Mouse (Mus musculus) thymus, adult 2 months (tissue): ENCODE data around the gene Gli3.

Experiments used
- CTCF ChIP-seq: fragments of 200-500 bp; IDR thresholded peaks from 2 replicates; pipeline ENCODE4 v1.5.1; 2012; ENCODE audit warnings: mild to moderate bottlenecking, control low read depth, low read length, moderate library complexity, borderline replicate concordance; ENCODE audit not compliant: control insufficient read depth, poor library complexity, insufficient read depth; ENCODE audit errors: extremely low read depth
- POLR2A ChIP-seq: fragments of 200-500 bp; IDR thresholded peaks from 2 replicates; pipeline ENCODE4 v1.6.1; 2012; ENCODE audit warnings: mild to moderate bottlenecking, low read length, control low read depth, moderate library complexity; ENCODE audit not compliant: control insufficient read depth, poor library complexity, insufficient read depth; ENCODE audit errors: extremely low read depth

DNA sequence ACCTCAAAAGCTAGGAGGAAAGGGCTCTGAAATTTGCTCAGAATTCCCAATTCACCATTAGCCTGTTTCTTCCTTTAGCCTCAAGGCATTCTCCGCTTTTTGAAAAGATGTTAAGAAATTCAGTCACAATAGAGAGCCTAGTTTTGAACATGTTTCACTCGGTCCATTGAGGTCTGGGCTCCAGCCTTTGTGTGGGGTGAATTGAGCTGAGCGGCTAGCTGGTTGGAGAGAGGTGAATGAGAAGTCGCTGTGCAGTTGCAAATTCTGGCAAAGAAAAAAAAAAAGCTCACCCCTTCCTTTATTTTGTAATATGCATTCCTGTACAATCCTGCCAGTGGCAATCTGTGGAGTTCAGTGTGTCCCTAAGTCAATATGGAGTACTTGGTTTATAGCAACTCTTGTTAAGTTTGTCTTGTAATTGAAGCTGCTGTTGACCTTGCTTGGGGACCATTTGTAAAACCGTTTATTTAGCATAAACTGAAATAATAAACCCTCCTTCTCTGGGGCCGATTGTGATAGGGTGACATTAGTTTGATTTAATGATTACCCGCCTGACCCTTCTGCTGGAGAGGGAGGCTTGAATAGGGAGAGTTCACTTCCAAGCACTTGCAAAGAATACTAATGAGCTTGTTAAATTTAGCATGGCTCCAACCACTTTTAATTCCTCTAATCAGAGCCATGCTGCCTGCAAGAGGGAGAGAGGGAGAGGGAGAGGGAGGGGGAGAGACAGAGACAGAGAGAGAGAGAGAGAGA is 81.0 kb downstream of the Gli3 start:
- TF ChIP-seq CTCF (no peak), POLR2A (no peak)
